Mouse (Mus musculus): Measurements from ENCODE around the gene Slc36a4. TPM values are rescaled to one million over a fixed set of nuclear protein-coding genes. Genes with fewer than 3 reads are reported as not detected.

The Slc36a4 gene
- polyA plus RNA-seq, 1 experiment from 2014 or later: 1.6 TPM

DNA sequence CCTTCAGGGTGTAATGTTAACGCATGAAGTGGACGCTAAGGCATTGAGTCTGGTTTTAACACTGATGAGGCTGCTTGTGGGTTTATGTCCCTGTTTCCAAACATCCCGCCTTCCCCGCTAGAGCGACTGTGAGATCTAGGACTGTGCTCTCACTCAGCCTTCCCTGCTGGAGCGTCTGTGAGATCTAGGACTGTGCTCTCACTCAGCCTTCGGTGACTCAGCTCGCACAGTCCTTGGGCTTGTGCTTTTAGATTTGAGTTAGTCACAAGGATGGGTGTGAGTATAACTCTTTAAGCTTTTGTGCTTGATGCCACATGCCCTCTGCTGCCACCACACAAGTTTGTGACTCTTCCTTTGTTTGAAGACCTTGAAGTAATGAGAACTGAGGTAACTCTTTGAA is 17.6 kb downstream of the Slc36a4 start:
- no peak overlapping the region for H3K4me3 ChIP-seq (replicated peaks)
- no peak overlapping the region for H3K4me2 ChIP-seq
- ATAC-seq (ENCODE audit: low read depth) (no peak), DNase-seq (no peak)
- H3K27me3 ChIP-seq: no peaks in the 10 kb centered on the region
- H3K9me3 ChIP-seq (replicated peaks): no peaks in the 10 kb centered on the region
- H3K36me3 ChIP-seq: no peaks in the 10 kb centered on the region
- H3K9ac ChIP-seq: no peak overlapping the region
- 78% methylated on average over 8 of the region's 8 CpGs for WGBS (ENCODE audit: insufficient replicate concordance)
- H3K4me1 ChIP-seq (replicated peaks): no peaks in the 10 kb centered on the region
- H3K27ac ChIP-seq: no peak overlapping the region

DNA sequence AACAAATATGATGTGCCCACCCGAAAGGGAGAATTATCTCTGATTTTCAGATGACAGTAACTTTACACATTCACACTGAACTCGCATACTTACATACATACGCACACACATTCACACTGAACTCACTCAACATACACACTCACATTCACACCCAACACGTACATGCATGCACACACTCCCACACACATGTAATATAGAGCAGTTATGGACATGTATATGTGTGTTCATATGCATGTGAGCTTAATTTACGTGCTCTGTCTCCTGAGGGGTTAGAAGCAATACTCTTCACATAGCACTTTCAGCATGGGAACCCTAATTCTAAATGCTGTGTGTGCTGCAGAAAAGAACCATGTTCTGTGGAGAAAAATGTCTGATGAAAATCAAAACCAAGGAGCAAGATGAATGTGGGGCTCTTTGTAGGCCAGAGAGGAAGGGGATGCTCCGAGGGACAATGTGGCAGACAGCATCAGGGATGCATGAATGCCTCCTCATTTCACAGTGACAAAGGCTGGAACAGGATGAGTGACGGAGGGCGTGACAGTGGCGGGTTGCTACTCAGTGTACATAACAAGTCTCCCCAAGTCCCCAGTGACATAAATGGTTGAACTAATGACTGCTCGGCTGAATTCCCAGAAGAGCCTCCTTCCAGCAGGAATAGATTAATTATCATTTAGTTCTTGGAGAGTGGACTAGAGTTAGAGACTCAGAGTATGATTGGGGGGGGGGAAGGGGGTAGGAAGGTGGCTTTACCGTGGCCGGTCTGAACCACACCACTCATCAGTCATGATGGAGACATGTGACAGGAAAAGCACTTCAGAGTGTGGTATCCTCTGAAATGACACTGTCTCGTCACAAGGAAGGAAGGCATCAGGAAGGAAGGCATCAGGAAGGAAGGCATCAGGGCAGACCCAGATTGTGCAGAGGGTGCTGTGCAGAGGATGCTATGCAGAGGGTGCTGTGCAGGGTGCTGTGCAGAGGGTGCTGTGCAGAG is 22.5 kb downstream of the Slc36a4 start:
- ATAC-seq (ENCODE audit: low read depth) (no peak), DNase-seq (no peak)
- Histone ChIP-seq H3K4me3 (replicated peaks) (no peak overlapping the region), H3K4me1 (replicated peaks) (no peaks in the 10 kb centered on the region), H3K9ac (no peak overlapping the region), H3K27me3 (no peaks in the 10 kb centered on the region), H3K9me3 (replicated peaks) (no peaks in the 10 kb centered on the region), H3K4me2 (no peak overlapping the region), H3K27ac (no peak overlapping the region), H3K36me3 (no peaks in the 10 kb centered on the region)
- WGBS (ENCODE audit: insufficient replicate concordance): 55% methylated on average over 13 of the region's 13 CpGs

DNA sequence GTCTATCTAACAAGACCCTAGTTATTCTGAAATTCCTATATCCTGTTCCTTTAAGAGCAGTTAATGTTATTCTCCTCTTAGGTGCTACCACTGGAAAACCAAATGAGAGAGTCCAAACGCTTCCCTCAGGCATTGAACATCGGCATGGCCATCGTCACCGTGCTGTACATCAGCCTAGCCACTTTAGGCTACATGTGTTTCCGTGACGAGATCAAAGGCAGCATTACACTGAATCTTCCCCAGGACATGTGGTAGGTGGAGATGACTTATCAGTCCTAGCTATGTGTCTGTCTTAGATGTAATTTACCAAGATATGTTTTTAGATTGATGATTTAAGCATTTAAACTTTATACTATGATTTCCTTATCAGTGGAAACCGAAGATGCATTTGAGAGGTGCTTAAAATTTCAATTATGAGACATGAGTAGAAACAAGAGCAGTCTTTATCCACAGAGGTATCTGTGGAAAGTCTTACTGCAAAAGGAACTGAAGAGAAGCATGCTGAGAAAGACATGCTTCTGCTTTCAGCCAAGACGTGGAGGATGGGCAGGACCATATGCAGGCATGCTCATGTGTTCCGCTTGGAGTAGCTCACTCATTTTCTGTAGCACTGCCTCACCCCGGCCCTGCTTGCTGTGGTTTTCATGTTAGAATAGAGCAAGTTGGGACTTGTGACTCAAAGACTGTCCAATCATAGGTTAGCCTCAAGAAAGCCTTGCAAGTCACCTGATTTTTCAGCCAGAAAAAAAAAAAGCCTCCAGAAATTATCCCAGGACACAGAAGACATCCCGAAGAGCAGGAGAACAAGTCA is 24.7 kb downstream of the Slc36a4 start:
- no peaks in the 10 kb centered on the region for H3K36me3 ChIP-seq
- no peaks in the 10 kb centered on the region for H3K4me1 ChIP-seq (replicated peaks)
- 72% methylated on average over 11 of the region's 11 CpGs for WGBS (ENCODE audit: insufficient replicate concordance)
- no peak for DNase-seq
- no peak overlapping the region for H3K9ac ChIP-seq
- no peaks in the 10 kb centered on the region for H3K27me3 ChIP-seq
- no peak overlapping the region for H3K4me2 ChIP-seq
- ATAC-seq (ENCODE audit: low read depth): no peak
- H3K9me3 ChIP-seq (replicated peaks): no peaks in the 10 kb centered on the region
- H3K27ac ChIP-seq: no peak overlapping the region
- H3K4me3 ChIP-seq (replicated peaks): no peak overlapping the region

DNA sequence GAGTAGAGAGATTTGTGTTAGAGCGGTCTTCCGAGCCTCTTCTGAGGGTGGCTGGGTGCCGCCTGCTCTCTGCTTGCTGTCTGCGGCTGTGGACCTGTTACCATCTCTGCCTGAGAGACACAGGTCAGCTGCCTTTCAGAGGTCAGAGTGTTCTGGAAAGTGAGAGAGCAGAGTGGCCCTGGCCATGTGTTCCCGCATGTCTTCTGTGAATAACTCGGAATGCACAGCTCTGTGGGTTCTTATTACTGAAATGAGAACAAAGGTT is 25.3 kb downstream of the Slc36a4 start:
- Histone ChIP-seq H3K9ac (no peak overlapping the region), H3K9me3 (replicated peaks) (no peaks in the 10 kb centered on the region), H3K4me2 (no peak overlapping the region), H3K4me1 (replicated peaks) (no peaks in the 10 kb centered on the region), H3K27me3 (no peaks in the 10 kb centered on the region), H3K36me3 (no peaks in the 10 kb centered on the region), H3K4me3 (replicated peaks) (no peak overlapping the region), H3K27ac (no peak overlapping the region)
- 81% methylated on average over 6 of the region's 6 CpGs for WGBS (ENCODE audit: insufficient replicate concordance)
- no peak for ATAC-seq (ENCODE audit: low read depth)
- DNase-seq: no peak

DNA sequence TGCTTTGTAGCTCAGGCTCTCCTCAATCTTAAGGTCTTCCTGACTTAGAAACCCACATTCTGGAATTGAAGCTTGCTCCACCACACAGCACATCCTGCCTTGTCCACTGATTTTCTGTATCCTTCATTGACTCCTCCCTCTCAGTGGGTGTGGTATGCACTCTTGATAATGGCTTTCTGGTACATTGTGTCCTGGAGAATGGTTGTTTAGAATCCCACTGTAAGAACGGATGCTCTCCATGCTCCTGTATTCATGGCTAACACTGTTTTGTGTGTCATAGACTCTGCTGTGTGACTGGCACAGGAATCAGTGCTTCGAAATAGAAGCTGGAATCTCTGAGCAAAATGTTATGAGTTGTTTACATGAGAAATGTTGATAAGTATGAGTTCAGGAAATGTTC is 28.0 kb downstream of the Slc36a4 start:
- WGBS (ENCODE audit: insufficient replicate concordance): 66% methylated on average over 2 of the region's 2 CpGs
- Histone ChIP-seq H3K27ac (no peak overlapping the region), H3K4me1 (replicated peaks) (no peaks in the 10 kb centered on the region)

DNA sequence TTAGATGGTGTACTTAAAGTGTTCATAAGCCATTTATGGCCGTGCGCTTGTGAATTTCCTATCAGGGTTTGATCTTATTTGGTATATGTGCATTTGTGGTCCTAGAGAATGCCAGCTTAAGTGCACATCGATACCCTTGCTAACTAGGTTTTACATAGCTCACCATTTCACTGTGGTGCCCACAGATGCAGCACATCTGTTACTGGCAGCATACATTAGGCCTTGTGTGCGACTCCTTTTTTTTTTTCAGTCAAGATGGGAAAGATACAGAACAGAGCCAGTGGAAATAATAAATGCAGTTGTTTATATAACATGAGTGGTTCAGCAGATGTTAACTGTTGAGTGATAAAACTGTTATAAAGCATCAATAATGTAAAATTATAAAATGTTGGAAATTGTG is 31.9 kb downstream of the Slc36a4 start:
- Histone ChIP-seq H3K9ac (no peak overlapping the region), H3K36me3 (no peaks in the 10 kb centered on the region), H3K4me3 (replicated peaks) (no peak overlapping the region), H3K4me2 (no peak overlapping the region), H3K9me3 (replicated peaks) (no peaks in the 10 kb centered on the region), H3K4me1 (replicated peaks) (no peaks in the 10 kb centered on the region), H3K27me3 (no peaks in the 10 kb centered on the region), H3K27ac (no peak overlapping the region)
- WGBS (ENCODE audit: insufficient replicate concordance): 68% methylated on average over 4 of the region's 4 CpGs
- ATAC-seq (ENCODE audit: low read depth) (no peak), DNase-seq (no peak)

More for the DNA sequence above, 28.0 kb downstream of the Slc36a4 start:
- no peak for DNase-seq
- Histone ChIP-seq H3K27me3 (no peaks in the 10 kb centered on the region), H3K9me3 (replicated peaks) (no peaks in the 10 kb centered on the region), H3K4me3 (replicated peaks) (no peak overlapping the region), H3K36me3 (no peaks in the 10 kb centered on the region), H3K9ac (no peak overlapping the region), H3K4me2 (no peak overlapping the region)
- ATAC-seq (ENCODE audit: low read depth): no peak

DNA sequence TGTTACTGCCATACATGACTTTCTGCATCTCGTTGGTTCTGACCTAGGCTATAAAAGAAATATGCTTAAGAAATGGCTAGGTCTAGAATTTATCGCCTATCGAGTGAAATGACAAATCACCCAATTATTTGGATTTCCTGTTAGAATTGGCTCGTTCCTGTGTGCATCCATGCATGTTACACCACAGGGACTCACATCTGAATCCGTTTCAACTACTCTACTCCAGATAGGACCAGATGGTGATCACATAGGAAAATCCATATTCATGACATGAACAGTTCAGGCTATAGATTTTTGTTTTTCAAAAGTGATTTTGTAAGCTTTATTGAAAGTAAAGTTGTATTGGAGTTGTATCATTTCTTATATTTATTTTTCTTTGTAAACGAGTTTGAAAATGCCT is 32.4 kb downstream of the Slc36a4 start:
- Histone ChIP-seq H3K4me1 (replicated peaks) (no peaks in the 10 kb centered on the region), H3K9ac (no peak overlapping the region), H3K9me3 (replicated peaks) (no peaks in the 10 kb centered on the region), H3K27ac (no peak overlapping the region), H3K4me2 (no peak overlapping the region), H3K27me3 (no peaks in the 10 kb centered on the region), H3K4me3 (replicated peaks) (no peak overlapping the region), H3K36me3 (no peaks in the 10 kb centered on the region)
- 60% methylated on average over 6 of the region's 6 CpGs for WGBS (ENCODE audit: insufficient replicate concordance)
- DNase-seq: no peak
- ATAC-seq (ENCODE audit: low read depth): no peak

DNA sequence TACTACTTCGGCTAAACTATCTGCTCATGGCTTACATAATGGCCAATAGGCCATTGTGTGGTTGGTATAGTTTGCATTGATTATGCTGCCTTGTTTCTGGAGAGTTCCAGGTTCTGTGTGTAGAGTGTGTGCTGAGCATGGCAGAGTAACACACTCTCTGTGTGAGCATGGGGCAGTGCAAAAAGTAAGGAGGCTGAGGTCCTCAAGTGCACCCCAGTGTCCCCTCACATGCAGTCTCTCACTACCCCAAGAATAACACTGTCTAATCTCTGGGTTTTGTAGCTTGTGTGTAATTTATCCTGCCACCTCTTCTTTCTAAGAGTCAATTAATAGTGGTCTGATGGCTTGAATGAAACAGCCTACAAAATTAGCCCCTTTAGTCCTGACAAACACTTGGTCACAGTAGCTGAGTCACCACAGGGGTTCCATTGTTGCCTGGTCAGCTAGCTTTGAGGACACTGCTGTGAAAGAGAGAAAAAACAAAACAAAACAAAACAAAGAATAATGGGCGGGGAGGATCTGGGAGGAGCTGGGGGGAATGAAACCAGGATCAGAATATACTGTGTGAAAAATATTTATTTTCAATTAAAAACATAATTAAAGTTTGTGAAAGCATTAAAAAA is 36.6 kb downstream of the Slc36a4 start:
- H3K27ac ChIP-seq: no peak overlapping the region
- no peak overlapping the region for H3K4me2 ChIP-seq
- H3K36me3 ChIP-seq: no peaks in the 10 kb centered on the region
- H3K9ac ChIP-seq: no peak overlapping the region
- ATAC-seq (ENCODE audit: low read depth): no peak
- no peaks in the 10 kb centered on the region for H3K27me3 ChIP-seq
- DNase-seq: no peak
- no peak overlapping the region for H3K4me3 ChIP-seq (replicated peaks)
- no peaks in the 10 kb centered on the region for H3K9me3 ChIP-seq (replicated peaks)
- H3K4me1 ChIP-seq (replicated peaks): no peaks in the 10 kb centered on the region
- 42% methylated on average over 2 of the region's 2 CpGs for WGBS (ENCODE audit: insufficient replicate concordance)

DNA sequence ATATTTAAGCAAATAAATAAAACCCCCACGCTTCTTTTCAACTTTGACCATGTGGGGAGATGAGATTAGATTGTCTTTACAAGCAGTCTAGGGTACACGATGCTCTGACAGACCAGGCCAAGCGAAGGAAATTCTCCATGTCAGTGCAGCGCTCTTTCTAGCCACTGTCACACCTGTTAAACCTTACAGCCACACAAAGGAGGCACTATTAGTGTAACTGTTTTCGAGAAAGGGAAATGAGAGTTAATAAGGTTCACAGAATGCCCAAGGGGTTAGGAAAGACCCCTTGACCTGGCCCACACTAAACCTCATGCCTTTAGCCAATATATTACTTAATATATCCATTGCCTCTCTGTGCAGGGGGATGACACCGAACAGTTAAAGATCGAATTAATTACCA is 37.1 kb downstream of the Slc36a4 start:
- H3K9me3 ChIP-seq (replicated peaks): no peaks in the 10 kb centered on the region

DNA sequence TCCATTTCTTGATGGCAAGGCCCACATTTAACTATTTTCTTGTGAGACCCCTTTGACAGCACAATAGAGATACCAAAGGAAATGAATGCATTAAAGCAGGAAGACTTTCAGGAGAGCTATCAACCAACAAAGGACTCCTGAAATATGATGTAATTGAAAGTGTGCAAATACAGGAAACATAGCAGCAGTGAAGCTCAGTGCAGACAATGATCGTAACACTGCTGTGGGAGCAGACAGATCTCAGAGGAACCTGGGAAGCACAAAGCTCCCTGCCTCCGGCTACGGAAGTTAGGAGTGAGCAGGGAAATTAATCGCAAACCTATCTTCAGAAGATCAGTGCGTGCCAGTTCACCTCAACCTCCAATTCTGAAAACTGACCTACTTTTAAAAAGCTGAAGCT is 38.8 kb downstream of the Slc36a4 start:
- Histone ChIP-seq H3K9me3 (replicated peaks) (no peaks in the 10 kb centered on the region), H3K4me3 (replicated peaks) (no peak overlapping the region), H3K27me3 (no peaks in the 10 kb centered on the region), H3K36me3 (no peaks in the 10 kb centered on the region), H3K9ac (no peak overlapping the region), H3K4me1 (replicated peaks) (no peaks in the 10 kb centered on the region), H3K27ac (no peak overlapping the region), H3K4me2 (no peak overlapping the region)
- no peak for DNase-seq
- WGBS (ENCODE audit: insufficient replicate concordance): 74% methylated on average over 5 of the region's 5 CpGs
- ATAC-seq (ENCODE audit: low read depth): no peak

More for the DNA sequence above, 37.1 kb downstream of the Slc36a4 start:
- no peak overlapping the region for H3K9ac ChIP-seq
- DNase-seq (no peak), ATAC-seq (ENCODE audit: low read depth) (no peak)
- H3K27ac ChIP-seq: no peak overlapping the region
- no peaks in the 10 kb centered on the region for H3K36me3 ChIP-seq
- H3K27me3 ChIP-seq: no peaks in the 10 kb centered on the region
- no peaks in the 10 kb centered on the region for H3K4me1 ChIP-seq (replicated peaks)
- H3K4me2 ChIP-seq: no peak overlapping the region
- 57% methylated on average over 7 of the region's 7 CpGs for WGBS (ENCODE audit: insufficient replicate concordance)
- H3K4me3 ChIP-seq (replicated peaks): no peak overlapping the region

DNA sequence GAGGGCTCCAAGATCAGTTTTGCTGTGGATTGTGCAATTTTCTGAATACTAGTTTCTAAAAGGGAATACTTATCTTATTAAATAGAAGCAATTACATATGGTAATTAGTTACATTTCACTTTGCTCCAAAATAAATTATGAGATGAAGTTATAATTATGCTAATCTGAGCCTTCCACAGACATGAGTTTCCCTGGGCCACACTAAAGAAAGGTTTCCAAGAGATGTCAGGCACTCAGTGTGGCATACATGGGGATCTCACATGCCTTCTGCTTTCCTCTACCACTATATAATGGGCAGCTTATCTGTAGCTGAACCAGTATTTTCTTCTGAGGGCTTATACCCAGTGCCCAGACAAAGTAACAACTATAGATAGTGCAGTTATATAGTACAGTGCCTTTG is 49.8 kb downstream of the Slc36a4 start:
- Histone ChIP-seq H3K27me3 (no peaks in the 10 kb centered on the region), H3K36me3 (no peaks in the 10 kb centered on the region), H3K9ac (no peak overlapping the region), H3K4me3 (replicated peaks) (no peak overlapping the region), H3K9me3 (replicated peaks) (no peaks in the 10 kb centered on the region), H3K27ac (no peak overlapping the region), H3K4me2 (no peak overlapping the region), H3K4me1 (replicated peaks) (no peaks in the 10 kb centered on the region)
- no peak for DNase-seq
- ATAC-seq (ENCODE audit: low read depth): no peak

Measured in liver, embryonic 13.5 days (tissue).